Mouse (Mus musculus) embryonic facial prominence, embryonic 11.5 days (tissue): ENCODE results near the gene Otoa. TPM values are rescaled to one million over a fixed set of nuclear protein-coding genes. Genes with fewer than 3 reads are reported as not detected.

Experiments
- ATAC-seq: fragments of 200-750 bp; cut with Nextera tagmentation; replicated peaks from 2 replicates; pipeline ENCODE4 v1.8.0; 2017; ENCODE audit warnings: low read depth; ENCODE audit not compliant: insufficient number of reproducible peaks, low FRiP score, low TSS enrichment
- DNase-seq: peaks from one replicate; pipeline ENCODE4 v3.0.0-alpha.2; 2015; ENCODE audit warnings: low spot score
- H3K27ac ChIP-seq: fragments of 300-500 bp; sonication (generic); replicated peaks from 2 replicates; pipeline ENCODE4 v1.5.1; 2014; ENCODE audit warnings: mild to moderate bottlenecking, low read depth, low read length, control low read depth
- H3K27me3 ChIP-seq: fragments of 300-500 bp; sonication (generic); 2 replicates; pipeline ENCODE4 v1.6.1; 2014; ENCODE audit warnings: mild to moderate bottlenecking, low read length, moderate library complexity, mixed read lengths; ENCODE audit not compliant: control insufficient read depth, insufficient read depth
- H3K36me3 ChIP-seq: fragments of 300-500 bp; sonication (generic); replicated peaks from 2 replicates; pipeline ENCODE4 v1.6.1; 2014; ENCODE audit warnings: low read depth, mild to moderate bottlenecking, low read length, moderate library complexity, mixed read lengths; ENCODE audit not compliant: control insufficient read depth, insufficient read depth
- H3K4me1 ChIP-seq: fragments of 300-500 bp; sonication (generic); 2 replicates; pipeline ENCODE4 v1.6.1; 2014; ENCODE audit warnings: low read length, mixed read lengths; ENCODE audit not compliant: control insufficient read depth, insufficient read depth
- H3K4me2 ChIP-seq: fragments of 300-500 bp; sonication (generic); 2 replicates; pipeline ENCODE4 v1.6.1; 2014; ENCODE audit warnings: low read depth, mild to moderate bottlenecking, control low read depth, low read length, moderate library complexity
- H3K4me3 ChIP-seq: fragments of 300-500 bp; sonication (generic); 2 replicates; pipeline ENCODE4 v1.5.1; 2014; ENCODE audit warnings: low read depth, low read length, control low read depth
- H3K9ac ChIP-seq: fragments of 300-500 bp; sonication (generic); replicated peaks from 2 replicates; pipeline ENCODE4 v1.6.1; 2014; ENCODE audit warnings: mild to moderate bottlenecking, control low read depth, low read length
- H3K9me3 ChIP-seq: fragments of 300-500 bp; sonication (generic); replicated peaks from 2 replicates; pipeline ENCODE4 v1.6.1; 2016; ENCODE audit warnings: mild to moderate bottlenecking, low read length, inconsistent platforms, mixed read lengths; ENCODE audit not compliant: control insufficient read depth
- WGBS: fragments of 180-500 bp; shearing (Covaris S2); extraction: QIAGEN DNeasy Blood & Tissue Kit; methylation state at CpG from one replicate; pipeline ENCODE4 v1.1.7; 2014; 5-methylcytosine and 5-hydroxymethylcytosine counted together
- polyA plus RNA-seq: library from polyadenylated mRNA; unstranded; fragments of >200 nt; fragmentation: Nextera tagmentation; extraction: Ambion mirVana; gene quantifications from 2 replicates; pipeline ENCODE4 v1.2.1, GENCODE M21; 2014

Otoa gene
- polyA plus RNA-seq, 1 experiment from 2014 or later = not detected

DNA sequence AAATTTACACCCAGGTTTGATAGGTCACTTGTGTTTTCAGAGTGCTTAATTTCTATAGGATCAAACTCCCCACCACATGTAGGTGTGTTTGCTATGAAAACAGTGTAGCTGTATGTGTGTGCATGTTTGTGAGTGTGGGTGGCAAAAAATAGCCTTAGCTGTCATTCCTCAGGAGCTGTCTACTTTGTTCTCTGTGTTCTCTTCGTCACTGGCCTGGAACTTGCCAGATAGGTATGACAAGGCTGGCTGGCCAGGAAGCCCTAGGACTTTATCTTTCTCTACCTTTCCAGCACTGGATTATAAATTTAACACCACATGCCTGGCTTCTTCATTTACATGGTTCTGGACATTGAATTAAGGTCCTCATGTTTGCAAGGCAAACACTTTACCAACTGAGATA is 37.2 kb upstream of the Otoa start:
- Histone ChIP-seq H3K36me3 (no peaks in the 10 kb centered on the region), H3K9me3 (no peaks in the 10 kb centered on the region), H3K4me1 (no peaks in the 10 kb centered on the region), H3K27ac (no peak overlapping the region), H3K9ac (no peak overlapping the region), H3K4me2 (no peak overlapping the region), H3K27me3 (no peaks in the 10 kb centered on the region), H3K4me3 (no peak overlapping the region)
- 97% methylated on average over 1 of the region's 1 CpGs for WGBS
- DNase-seq = no peak
- no peak for ATAC-seq

DNA sequence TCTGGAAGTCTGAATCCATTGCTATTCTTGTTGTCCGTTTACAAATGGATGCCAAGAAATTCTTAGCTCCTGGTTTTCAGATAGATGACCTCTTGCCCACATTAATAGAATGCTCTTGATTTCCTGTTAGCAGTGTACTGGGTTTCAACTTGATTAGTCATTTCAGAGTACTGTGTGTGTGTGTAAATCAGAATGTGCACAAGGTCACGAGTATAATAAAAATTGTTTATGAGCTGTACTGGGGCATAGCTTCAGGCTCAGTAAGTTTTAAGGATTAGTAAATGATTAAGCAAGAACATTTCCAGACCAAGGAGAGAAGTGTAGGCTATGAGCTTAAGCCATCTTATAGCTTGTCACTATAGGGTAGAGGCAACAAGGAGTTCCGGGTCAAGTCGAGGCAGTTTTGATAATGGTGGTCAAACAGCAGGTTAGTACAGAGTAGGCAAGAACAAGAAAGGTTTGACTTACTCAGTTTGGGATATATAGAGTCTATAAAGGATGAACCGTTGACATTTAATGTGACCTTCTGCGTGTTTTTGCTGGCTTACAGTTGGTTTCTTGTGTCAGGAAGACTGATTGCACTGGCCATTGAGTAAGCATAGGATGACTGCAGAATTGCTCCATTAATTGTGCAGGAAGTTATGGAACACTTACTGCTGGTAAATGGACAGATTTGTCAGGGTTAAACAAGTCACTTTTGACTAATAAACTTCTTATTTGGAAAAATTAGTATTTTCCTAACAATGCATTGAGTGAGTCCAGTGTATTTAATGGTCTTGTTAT is 35.6 kb upstream of the Otoa start:
- Histone ChIP-seq H3K27me3 (no peaks in the 10 kb centered on the region), H3K9ac (no peak overlapping the region), H3K4me3 (no peak overlapping the region), H3K4me1 (no peaks in the 10 kb centered on the region), H3K27ac (no peak overlapping the region), H3K9me3 (no peaks in the 10 kb centered on the region), H3K4me2 (no peak overlapping the region), H3K36me3 (no peaks in the 10 kb centered on the region)
- no peak for ATAC-seq
- WGBS = 94% methylated on average over 6 of the region's 6 CpGs
- no peak for DNase-seq

DNA sequence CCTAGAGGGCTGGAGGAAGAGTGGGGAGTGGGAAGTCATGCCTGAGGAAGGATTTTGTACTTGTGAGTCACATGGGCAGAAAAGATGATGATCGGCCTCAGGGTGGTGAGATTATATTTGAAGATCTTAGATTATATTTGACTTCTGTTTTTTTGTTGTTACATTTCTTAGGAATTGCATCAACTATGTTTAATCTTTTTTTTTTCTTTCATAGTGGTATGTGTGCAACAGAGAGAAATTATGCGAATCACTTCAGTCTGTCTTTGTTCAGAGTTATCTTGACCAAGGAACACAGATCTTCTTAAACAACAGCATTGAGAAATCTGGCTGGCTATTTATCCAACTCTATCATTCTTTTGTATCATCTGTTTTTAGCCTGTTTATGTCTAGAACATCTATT is 33.8 kb upstream of the Otoa start:
- no peak overlapping the region for H3K4me2 ChIP-seq
- no peak overlapping the region for H3K27ac ChIP-seq
- no peak for DNase-seq
- H3K36me3 ChIP-seq = no peaks in the 10 kb centered on the region; the same call in 1 of the 2 replicates
- 95% methylated on average over 2 of the region's 2 CpGs for WGBS
- H3K27me3 ChIP-seq = no peaks in the 10 kb centered on the region
- H3K9me3 ChIP-seq = no peaks in the 10 kb centered on the region
- no peak for ATAC-seq
- H3K4me3 ChIP-seq = no peak overlapping the region
- no peak overlapping the region for H3K9ac ChIP-seq
- no peaks in the 10 kb centered on the region for H3K4me1 ChIP-seq

DNA sequence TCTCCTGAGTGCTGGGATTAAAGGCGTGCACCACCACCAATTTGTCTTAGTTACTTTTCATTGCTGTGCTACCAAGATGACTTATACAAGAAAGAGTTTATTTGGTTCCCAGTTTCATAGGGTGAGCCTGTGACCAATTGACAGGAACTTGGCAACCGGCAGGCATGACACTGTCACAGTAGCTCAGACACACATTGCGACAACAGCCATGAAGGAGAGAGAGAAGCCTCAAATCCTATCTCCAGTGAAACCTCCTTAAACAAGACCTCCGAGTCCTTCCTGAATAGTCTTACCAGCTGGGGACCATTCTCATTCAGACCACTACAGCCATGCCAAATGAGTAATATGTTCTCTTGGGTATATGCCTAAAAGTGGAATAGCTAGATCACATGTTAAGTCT is 28.4 kb upstream of the Otoa start:
- ATAC-seq (no peak), DNase-seq (no peak)
- no peaks in the 10 kb centered on the region for H3K27me3 ChIP-seq
- H3K4me3 ChIP-seq = no peak overlapping the region
- WGBS = 95% methylated on average over 4 of the region's 4 CpGs
- H3K27ac ChIP-seq = no peak overlapping the region
- H3K4me2 ChIP-seq = no peak overlapping the region
- no peaks in the 10 kb centered on the region; the same call in none of the 2 replicates for H3K36me3 ChIP-seq
- no peaks in the 10 kb centered on the region for H3K9me3 ChIP-seq
- H3K4me1 ChIP-seq = no peaks in the 10 kb centered on the region
- no peak overlapping the region for H3K9ac ChIP-seq

DNA sequence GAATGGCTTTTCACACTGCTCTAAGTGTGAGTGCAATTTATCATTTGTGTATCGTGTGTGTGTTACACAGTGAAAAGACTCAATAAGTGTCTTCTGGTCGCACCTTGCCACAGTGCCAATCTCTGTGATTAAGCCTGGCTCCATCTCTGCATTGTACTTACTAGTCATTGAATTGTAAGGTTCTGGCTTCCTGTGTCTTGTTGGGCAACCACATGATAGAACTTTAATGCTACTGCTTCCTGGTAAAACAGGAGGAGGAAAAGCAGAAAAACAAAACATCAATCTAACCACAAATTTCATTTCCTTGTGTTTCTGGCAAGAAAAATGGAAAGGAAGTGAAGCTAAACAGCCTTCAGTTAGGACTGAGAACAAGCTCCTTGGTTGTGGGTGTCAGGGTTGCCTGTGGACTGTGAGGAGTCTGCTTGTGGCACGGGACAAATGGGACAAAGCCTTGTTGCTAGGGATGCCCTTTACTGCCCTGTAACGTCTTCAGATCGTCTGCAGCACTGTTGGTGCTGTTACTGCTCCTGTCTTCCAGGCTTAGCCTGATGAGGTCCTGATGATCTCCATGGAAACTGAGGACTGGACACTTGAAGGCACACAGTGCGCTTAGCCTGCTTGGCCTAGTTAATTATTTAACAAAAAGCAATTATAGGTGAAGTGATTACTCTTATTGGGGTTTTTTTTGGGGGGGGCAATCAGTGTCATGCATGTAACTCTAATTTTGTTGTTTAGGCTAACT is 21.8 kb upstream of the Otoa start:
- no peak overlapping the region for H3K9ac ChIP-seq
- no peaks in the 10 kb centered on the region; the same call in 1 of the 2 replicates for H3K36me3 ChIP-seq
- H3K27ac ChIP-seq = no peak overlapping the region
- no peaks in the 10 kb centered on the region for H3K4me1 ChIP-seq
- no peak overlapping the region for H3K4me2 ChIP-seq
- H3K4me3 ChIP-seq = no peak overlapping the region
- no peaks in the 10 kb centered on the region for H3K27me3 ChIP-seq
- H3K9me3 ChIP-seq = no peaks in the 10 kb centered on the region
- ATAC-seq (no peak), DNase-seq (no peak)
- WGBS = 80% methylated on average over 6 of the region's 6 CpGs

DNA sequence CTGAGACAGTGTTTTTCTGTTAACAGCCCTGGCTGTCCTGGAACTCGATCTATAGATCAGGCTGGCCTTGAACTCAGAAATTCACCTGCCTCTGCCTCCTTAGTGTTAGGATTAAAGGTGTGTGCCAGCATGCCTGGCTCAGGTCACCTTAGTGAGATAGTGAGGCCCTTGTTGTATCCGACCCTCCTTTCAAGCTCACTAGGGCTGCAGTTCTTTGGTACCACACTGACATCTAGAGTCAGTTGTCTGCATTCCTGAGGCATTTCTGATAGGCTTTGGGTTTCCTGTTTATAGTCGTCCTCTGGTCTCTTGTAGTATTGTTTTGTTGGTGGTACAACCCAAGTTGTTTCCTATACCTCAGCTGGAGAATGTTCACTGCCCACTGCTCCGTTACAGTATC is 17.1 kb upstream of the Otoa start:
- H3K36me3 ChIP-seq = no peaks in the 10 kb centered on the region; the same call in 1 of the 2 replicates
- 68% methylated on average over 4 of the region's 4 CpGs for WGBS
- ATAC-seq (no peak), DNase-seq (peak; percentile 12)
- H3K4me1 ChIP-seq = no peaks in the 10 kb centered on the region
- no peaks in the 10 kb centered on the region for H3K9me3 ChIP-seq
- H3K4me3 ChIP-seq = no peak overlapping the region
- H3K4me2 ChIP-seq = no peak overlapping the region
- H3K9ac ChIP-seq = no peak overlapping the region
- no peak overlapping the region for H3K27ac ChIP-seq
- H3K27me3 ChIP-seq = no peaks in the 10 kb centered on the region

DNA sequence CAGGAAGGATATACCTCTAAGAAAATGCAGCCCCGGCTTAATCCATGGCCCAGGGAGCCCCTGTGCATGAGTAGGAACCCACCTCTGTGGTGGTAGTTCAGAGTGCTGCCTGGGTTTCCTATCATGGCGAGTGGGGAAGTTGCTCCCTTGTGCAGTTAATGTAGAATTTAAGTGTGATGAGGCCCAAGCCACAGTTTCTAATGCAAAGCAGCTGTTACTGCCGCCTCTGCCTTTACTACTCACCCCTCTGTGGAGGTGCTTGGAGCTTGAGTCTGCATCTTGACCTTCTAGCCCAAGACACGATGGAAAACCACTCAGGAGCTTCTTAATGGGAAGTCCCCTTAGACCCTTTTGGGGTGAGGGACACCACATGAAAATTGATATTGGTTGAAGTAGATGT is 10.2 kb upstream of the Otoa start:
- H3K4me2 ChIP-seq = no peak overlapping the region
- no peak overlapping the region for H3K27ac ChIP-seq
- H3K9ac ChIP-seq = no peak overlapping the region
- WGBS = 81% methylated on average over 4 of the region's 4 CpGs
- DNase-seq (no peak), ATAC-seq (no peak)
- H3K4me1 ChIP-seq = no peaks in the 10 kb centered on the region
- H3K9me3 ChIP-seq = no peaks in the 10 kb centered on the region
- H3K27me3 ChIP-seq = no peaks in the 10 kb centered on the region
- no peak overlapping the region for H3K4me3 ChIP-seq
- peaks cover 3% of the 10 kb centered on the region; the same call in 1 of the 2 replicates for H3K36me3 ChIP-seq

DNA sequence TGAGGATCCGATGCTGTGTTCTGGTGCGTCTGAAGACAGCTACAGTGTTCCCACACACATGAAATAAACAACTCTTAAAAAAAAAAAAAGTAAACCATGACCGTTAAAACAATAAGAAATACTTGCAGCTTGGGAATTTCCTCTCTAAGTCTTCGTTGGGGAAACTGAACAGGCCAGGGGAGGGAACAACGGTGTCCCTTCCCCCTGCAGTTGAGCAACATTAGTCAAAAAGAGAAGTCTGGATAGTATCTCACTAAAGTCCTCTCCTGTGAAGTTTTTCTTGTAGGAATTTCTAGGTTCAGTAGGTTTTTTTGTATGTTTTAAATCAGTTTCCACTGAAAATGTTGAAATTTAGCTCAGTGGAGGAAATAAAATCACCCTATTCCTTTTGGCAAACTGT is 8.9 kb upstream of the Otoa start:
- Histone ChIP-seq H3K4me3 (no peak overlapping the region), H3K4me1 (no peaks in the 10 kb centered on the region), H3K9ac (no peak overlapping the region), H3K27me3 (no peaks in the 10 kb centered on the region), H3K9me3 (no peaks in the 10 kb centered on the region), H3K27ac (no peak overlapping the region), H3K36me3 (peaks cover 3% of the 10 kb centered on the region; the same call in 1 of the 2 replicates), H3K4me2 (no peak overlapping the region)
- ATAC-seq = no peak
- WGBS = 90% methylated on average over 5 of the region's 5 CpGs
- DNase-seq = no peak
